Mouse (Mus musculus) ES-Bruce4 (cell line): ENCODE measurements around the gene App. TPM values are rescaled to one million over a fixed set of nuclear protein-coding genes. Genes with fewer than 3 reads are reported as not detected.

Experiments
- H3K27ac ChIP-seq: 2 replicates; pipeline ENCODE4 v1.5.1; 2012; ENCODE audit warnings: low read length, inconsistent platforms; ENCODE audit not compliant: insufficient read depth
- H3K27me3 ChIP-seq: 2 replicates; pipeline ENCODE4 v1.6.1; 2012; ENCODE audit warnings: mild to moderate bottlenecking, low read length, inconsistent platforms; ENCODE audit not compliant: control insufficient read depth, poor library complexity, insufficient read depth, severe bottlenecking
- H3K36me3 ChIP-seq: 2 replicates; pipeline ENCODE4 v1.6.1; 2012; ENCODE audit warnings: inconsistent platforms, mild to moderate bottlenecking, low read length, moderate library complexity; ENCODE audit not compliant: control insufficient read depth, poor library complexity, insufficient read depth, severe bottlenecking
- H3K4me1 ChIP-seq: one replicate; pipeline ENCODE4 v1.8.1; 2011; ENCODE audit warnings: low read length; ENCODE audit not compliant: control insufficient read depth, insufficient read depth
- H3K4me3 ChIP-seq: 2 replicates; pipeline ENCODE4 v1.5.1; 2011; ENCODE audit warnings: low read depth, mild to moderate bottlenecking, low read length
- H3K9ac ChIP-seq: 2 replicates; pipeline ENCODE4 v1.6.1; 2012; ENCODE audit warnings: low read depth, mild to moderate bottlenecking, inconsistent platforms; ENCODE audit not compliant: poor library complexity, severe bottlenecking
- H3K9me3 ChIP-seq: replicated peaks from 2 replicates; pipeline ENCODE4 v1.6.1; 2012; ENCODE audit warnings: mild to moderate bottlenecking, low read length, inconsistent platforms; ENCODE audit not compliant: control insufficient read depth, poor library complexity, insufficient read depth, severe bottlenecking
- CTCF ChIP-seq: IDR thresholded peaks from one replicate; pipeline ENCODE4 v1.8.1; 2011; ENCODE audit warnings: low read depth, low read length
- EP300 ChIP-seq: IDR thresholded peaks from 2 replicates; pipeline ENCODE4 v1.6.1; 2011; ENCODE audit warnings: low read depth, low read length; ENCODE audit not compliant: insufficient read depth
- POLR2A ChIP-seq: IDR thresholded peaks from one replicate; pipeline ENCODE4 v1.8.1; 2011; ENCODE audit warnings: low read length; ENCODE audit not compliant: insufficient read depth
- polyA plus RNA-seq: library from polyadenylated mRNA; stranded (reverse); fragments of >200 nt; gene quantifications from 2 replicates; pipeline ENCODE4 v1.2.4, GENCODE M21; 2011; ENCODE audit warnings: low read depth; ENCODE audit not compliant: missing spikeins, insufficient read depth, insufficient read length

App gene
- polyA plus RNA-seq, 1 experiment = 89.3 TPM

DNA sequence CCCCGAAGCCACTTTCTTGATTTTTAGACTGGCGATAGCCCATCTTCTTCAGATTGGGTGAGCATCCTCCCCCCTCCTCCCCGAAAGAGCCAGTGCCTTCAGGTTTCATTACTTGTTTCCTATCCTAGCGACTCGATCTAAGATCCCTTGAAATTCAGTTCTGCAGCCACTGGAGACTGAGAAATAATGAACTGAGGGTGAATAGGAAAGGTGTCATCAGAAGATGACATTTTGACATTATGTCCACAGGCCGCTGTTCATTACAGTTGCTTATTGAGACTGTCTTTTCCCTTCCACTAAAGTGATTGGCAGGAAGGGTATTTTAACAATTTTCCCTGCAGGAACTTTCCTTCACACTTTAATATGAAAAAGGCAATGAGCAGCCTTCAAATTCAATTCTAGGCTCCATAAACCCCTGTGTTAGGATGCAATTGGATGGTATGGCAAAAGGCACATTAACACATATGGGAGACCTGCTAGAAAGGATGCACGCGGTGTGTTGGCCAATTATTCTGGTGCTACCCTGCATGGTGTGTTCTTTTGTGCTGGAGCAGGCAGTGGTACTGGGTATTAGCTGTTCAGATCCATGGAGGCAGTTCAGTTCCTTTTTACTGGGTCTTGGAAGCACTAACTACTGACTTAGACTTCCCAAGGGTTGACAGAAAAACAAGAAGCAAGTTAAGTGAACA, 261.9 kb downstream of the App start:
- H3K9me3 ChIP-seq = no peaks in the 10 kb centered on the region
- H3K27ac ChIP-seq = no peak overlapping the region
- H3K9ac ChIP-seq = no peak overlapping the region
- no peaks in the 10 kb centered on the region for H3K36me3 ChIP-seq
- no peaks in the 10 kb centered on the region for H3K4me1 ChIP-seq
- TF ChIP-seq POLR2A = no peak
- no peak for TF ChIP-seq CTCF
- TF ChIP-seq EP300 = no peak
- no peak overlapping the region for H3K4me3 ChIP-seq
- no peaks in the 10 kb centered on the region for H3K27me3 ChIP-seq

DNA sequence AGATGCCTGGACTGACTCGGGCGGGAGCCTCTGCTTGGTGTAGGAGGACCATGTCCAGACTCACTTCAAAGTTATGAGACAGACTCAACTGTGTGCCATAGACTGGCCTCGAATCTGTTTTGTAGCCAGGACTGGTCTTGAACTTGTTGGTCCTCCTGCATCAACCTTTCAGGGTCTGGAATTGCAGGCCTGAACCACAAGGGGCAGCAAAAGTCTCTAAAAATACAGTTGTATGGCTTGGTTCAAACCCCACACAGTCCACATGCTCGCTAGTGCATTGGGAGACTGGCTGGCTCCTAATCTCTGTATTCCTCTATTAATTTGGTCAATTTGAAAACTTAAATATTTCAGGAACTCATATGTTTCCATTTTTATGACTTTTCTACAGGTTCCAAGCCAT, 270.6 kb downstream of the App start:
- Histone ChIP-seq H3K27me3 (no peaks in the 10 kb centered on the region), H3K4me1 (no peaks in the 10 kb centered on the region)
- no peak for TF ChIP-seq CTCF
- TF ChIP-seq POLR2A = no peak
- no peak for TF ChIP-seq EP300

More for the DNA sequence above, 270.6 kb downstream of the App start:
- no peak overlapping the region for H3K27ac ChIP-seq
- H3K9me3 ChIP-seq = no peaks in the 10 kb centered on the region
- H3K4me3 ChIP-seq = no peak overlapping the region
- no peaks in the 10 kb centered on the region for H3K36me3 ChIP-seq
- no peak overlapping the region for H3K9ac ChIP-seq
